Mouse (Mus musculus): ENCODE measurements at regions not wholly inside any gene's neighbourhood (a gene's known extent, or its start where the extent isn't known, plus 50 kb on each side); places are given as distances from the start of the nearest gene placed in this dataset.
A peak's percentile ranks its signal among the peaks of the same experiment; 100 is the strongest.

DNA sequence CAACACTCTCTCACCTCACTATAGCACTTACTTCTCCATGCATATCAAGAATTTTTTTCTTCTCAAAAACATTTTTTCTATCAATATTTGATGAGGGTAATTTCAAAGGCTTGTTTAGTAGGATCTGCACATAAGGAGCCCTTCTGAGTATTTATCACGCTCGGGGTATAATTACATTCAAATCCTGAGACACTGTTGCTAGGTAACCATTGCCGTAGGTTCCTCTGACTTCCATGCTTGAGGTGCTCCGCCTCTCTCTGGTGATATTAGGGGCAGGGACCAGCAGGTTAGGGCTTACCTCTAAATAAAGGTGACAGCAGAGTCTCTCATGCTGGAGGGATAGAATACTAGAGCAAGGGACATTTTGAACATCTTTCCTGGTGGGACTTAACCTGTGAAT lies 54.4 kb upstream of the 9630041A04Rik start:
- no peak for DNase-seq

DNA sequence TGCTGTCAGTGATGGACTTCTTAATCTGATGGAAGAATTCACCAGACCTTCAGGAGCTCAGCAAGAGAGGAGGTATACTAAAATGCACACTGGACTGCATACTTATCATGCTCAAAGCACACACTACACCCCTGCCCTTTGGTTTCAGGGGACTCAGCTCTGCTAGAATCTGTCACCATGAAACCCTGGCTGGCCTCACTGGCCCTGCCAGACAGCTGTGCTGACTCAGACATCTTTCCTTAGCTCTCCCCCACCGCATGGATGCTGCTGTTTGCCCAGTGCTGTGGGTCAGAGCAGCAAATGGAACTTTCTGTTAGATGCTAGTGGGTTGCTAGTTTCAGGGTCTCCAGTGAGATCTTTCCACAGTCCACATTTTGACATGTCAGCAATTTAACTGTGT lies 64.9 kb upstream of the 9630041A04Rik start:
- DNase-seq = no peak

DNA sequence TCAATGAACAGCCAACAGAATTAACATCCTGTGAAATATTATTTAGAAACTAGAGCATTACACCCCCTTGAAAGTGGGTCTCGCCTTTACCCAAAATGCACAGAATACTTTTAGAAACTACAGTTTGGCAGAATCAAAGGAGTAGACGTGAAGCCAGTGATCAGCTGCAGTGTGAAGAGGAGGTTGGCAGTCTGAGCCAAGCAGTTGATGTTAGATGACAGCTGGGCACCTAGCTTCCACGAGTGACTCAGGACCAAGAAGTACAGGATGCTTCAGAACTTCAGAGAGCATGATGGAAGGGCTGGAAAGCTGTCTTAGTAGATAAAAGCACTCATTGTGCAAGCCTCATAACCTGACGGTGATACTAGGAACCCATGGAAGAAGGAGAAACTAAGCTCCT lies 65.6 kb upstream of the 9630041A04Rik start:
- no peak for DNase-seq

DNA sequence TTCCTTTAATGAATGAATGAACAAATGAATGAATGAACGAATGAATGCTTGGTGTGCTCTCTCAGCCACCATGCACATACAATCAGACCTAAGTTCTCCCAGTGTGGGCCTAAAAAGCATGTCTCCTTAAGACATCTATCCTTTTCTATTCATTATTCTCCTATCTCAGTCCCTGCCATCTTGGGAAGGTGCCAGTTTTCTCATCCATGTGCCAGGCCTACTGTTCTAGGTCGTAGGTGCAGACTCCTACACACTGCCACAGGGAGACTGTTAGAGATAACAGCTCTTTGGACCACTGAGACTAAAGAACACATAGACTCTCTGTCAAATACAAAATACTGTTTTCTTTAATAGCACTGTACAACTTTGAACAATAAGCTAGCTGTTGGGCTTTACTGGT lies 66.2 kb upstream of the 9630041A04Rik start:
- DNase-seq = no peak

DNA sequence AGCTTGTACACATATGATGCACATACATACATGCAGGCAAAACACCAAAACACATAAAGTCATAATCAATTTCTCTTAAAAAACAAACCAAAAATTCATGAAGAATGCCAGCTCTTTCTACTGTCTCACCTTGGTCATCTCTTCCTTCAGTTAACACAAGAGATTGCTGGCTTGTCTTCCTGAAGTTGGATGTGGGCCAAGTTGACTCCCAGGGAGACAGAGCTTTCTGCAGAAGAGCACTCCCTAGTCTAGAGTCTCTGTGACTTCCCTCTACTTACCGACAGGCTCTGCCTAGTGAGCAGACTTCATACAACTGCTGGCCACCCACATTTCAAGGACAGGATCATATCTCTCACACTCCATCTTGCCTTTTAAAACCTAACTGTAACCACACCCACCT lies 70.7 kb upstream of the 9630041A04Rik start:
- DNase-seq = no peak

DNA sequence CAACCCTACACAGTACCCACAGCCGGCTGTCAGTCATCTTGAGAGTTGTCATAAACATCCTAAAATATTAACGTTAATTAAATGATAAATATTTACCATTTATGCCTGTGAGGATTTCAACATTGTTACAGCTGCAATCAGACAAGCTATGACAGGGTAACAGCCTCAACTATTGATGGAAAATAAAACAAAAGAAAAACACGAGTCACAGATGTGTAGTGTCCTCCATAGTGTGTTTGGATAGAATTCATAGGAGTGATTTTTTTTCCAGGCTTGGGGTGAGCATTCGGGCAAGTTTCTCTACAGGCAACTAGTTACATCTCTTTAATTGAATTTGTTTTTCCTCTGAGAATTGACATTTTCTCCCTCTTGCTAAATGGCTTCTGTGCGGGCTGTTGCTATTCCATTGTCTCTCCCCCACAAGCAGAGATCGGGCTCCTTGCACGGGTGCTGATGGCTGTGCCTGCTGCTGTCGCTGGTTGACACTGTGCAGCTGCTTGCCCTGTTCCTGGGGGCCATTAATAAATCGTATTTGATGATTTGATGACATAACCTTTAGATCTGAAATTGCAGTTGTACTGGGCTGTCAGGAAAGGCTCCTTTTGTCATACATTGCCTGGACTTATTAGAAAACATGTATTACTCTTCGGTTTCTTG lies 120.6 kb upstream of the 9630041A04Rik start:
- no peak for DNase-seq

DNA sequence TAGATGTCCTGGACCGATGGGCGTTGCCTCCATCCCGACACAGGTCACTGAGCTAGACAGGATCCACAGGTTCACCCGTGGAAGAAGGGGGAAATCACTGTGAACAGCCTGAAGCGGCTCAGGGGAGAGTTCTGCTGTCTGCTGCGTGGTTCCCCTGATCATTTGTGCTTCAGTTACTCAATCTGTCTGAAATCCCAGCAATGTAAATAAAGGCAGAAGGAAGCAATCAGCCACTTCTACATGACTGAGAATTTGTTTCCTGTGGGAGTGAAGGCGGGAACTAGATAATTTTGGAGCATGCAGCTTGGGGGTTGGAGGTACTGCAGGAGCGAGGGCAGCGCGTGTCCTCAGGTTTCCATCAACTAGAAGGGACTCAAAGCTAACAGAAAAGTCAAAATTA lies 122.3 kb upstream of the 9630041A04Rik start:
- no peak for DNase-seq

DNA sequence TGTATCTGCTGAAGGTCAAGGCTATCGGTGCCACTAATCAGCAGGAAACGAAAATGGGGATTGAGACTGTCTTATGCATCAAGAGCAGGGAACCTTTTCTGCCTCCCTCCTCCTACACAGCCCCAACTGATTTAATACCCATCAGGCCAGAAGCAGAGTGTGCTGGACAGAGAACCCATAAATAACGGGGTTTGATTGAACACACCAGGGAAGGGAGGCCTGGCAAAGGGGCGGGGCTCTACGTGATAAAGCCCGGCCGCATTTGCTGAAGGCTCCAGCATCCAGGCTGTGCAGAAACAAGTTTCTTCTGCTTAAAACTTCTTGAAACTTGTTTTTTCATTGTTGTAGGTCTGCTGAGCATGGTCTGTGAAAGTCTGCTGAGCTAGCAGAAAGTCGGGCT lies 127.4 kb upstream of the 9630041A04Rik start:
- no peak for DNase-seq

DNA sequence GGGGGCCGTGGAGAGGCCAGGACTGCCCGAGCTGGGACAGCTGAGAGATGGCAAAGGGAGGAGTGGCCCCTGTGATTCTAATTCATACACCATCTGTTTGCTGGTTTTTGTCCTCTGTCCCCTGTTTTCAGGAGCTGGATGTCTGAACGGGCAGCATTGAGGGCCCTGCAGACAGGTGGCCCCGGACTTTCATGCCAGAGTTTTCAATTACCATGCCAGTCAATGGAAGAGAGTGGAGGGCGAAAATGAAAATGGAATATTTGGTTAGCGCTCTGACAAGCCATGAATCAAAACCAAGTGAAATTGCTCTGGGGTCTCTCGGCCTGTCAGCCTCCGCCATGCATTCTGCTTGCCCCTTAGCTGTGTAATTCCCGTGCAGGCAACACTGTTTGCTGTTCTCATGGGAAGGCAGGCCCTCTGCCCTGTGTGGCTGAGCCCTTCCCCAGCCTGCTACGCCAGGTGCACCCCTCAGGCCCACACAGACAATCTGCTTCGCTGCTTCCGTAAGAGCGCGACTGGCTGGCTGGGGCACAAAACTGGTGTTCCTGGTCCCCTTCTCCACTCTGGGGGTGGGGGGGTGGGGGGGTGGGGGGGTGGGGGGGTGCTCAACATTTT lies 127.9 kb upstream of the 9630041A04Rik start:
- DNase-seq = no peak

DNA sequence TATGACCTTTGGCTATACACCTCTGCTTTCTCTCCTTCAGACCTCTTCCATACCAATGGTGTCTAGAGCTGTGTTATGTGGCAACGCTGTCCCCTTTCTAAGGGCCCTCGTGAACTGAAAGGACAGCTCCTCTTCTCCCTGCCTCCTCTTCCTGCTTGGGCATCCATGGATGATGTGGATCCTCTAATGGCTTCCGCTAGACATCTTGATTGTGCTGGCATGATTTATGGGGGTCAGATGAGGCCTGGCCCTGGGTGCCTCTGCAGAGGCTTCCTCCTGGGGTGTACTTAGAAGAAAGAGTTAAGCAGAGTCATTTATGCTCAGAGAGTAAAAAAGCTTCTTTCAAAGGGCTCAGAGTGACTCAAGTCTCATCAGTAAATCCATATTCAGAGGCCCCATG lies 131.5 kb upstream of the 9630041A04Rik start:
- no peak for DNase-seq

DNA sequence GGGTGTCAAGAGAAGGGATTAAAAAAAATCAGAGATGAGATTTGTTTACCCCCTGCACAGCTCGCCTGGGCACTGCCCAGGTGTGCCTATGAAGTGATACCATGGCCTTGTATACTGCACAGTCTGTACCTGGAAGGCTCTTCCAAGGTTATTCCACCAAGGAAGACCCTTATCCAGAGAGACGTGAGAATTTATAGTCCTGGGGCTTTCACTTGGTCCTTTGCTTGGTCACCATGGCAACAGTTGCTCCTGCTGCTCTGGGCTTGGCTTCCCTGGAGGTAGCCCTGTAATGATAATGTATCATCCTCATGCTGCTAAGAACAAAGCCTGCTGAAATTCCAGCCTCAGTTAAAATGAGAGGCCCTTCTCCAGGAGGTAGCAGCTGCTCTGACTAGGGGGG lies 143.7 kb upstream of the 9630041A04Rik start:
- no peak for DNase-seq

DNA sequence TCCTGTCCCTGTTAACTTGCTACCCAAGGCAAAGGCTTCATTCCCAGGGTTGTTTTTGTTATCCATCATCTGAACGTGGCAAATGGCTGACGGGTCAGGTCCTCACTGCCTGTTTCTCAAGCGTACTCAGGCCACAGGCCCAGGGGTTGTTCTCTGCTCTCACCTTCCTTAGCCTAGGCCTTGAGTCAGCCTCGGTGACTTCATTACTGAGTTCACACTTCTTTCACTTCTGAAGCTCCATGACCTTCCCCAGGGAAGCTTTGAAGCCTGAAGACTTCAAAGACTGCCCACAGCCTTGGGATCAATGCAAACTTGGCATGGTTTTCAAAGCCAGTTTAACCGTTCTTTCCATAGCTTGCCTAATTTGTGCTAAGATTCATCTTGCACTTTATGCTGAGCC lies 145.3 kb upstream of the 9630041A04Rik start:
- peak; percentile 75 for DNase-seq

DNA sequence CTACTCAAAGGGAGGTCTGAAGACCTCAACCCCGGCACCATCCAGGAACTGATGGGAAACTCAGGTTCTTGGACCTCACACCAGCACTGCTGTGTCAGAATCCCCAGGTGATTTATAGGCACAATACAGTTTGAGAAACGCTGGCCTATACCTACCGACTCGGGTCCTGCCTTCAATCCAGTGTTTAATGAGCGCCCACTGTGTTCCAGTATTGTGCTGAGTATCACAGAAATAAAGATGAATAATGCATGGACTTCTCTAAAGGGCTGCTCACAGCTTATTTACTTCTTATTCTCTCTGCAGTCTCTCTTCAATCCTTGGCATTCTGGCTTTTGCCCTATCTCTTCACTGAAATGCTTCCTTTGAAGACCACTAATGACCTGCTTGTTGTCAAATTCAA lies 146.8 kb upstream of the 9630041A04Rik start:
- DNase-seq = no peak

DNA sequence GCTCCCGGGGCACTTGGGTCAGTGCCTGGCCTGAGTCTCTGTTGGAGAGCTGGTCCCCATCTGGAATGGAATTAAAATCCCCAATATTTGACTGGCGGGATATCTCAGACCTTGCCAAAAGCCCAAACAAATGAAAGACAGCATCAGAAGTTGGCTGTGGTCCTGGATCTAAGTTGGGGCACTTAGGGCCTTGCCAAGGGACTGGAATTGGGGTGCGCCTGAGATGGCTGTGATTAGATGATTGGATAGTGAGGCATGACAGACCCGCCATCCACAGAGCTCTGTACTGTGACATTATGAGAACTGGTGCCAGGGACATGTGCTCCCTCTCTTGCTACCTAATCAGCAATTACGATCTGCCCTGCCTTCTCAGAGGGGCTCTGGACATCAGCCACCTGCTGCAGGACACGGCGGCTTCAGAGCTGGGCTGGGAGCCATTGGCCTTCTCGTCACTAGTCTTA lies 151.0 kb upstream of the 9630041A04Rik start:
- DNase-seq = no peak

DNA sequence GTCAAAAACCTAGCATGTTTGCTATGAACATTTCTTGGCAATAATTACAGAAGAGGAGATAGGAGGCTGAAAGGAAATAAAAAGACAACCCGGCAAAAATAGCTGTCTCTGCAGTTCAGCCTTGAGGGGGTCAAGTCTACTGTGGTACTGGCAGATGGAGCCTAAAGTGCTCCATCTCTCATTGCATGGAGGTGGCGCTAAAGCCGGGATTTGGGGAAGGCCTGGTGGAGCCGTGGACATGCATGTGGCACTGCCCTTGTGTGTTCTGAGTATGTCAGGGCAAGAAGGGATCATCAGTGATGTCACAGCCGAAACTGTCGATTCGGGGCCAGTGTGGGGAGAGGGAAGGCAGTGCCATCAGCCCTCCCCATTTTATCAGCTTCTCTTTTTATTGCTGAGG lies 161.3 kb upstream of the 9630041A04Rik start:
- no peak for DNase-seq

DNA sequence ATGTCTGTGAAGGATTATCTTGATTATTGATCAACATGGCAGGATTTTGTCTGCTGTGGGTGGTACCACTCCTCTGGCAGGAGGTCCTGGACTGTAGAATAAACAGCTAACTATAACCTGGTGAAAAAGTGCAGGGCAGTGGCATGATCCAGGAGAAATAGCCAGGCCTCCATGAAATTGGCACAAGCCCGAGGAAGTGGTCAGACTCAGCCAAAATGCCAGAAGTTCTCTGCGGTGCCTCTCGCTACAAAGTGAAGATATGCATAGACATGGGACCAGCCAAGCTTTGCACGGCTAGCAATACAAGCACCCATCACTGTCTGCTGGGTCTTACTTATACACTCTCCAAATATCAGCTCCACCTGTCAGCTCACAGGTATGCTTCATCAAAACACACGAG lies 167.6 kb upstream of the 9630041A04Rik start:
- DNase-seq = no peak

DNA sequence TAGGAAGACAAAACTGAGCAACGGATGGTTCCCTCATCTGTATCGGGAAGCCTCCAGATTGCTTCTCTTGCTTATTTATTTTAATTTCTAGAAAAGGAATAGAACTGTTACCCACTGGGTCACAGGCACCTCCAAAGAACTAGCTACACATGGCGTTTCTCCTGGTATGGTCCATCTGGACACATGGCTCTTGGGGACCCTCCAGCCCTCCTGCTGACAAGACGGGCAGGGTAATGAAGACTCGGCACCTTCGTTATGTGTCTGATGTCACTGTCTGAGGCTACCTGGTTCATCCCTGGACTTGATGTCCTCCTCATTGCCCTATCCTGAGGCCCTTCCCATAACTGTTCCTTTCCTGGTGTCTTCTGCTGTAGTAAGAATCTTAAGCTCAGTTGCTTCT lies 170.3 kb upstream of the 9630041A04Rik start:
- no peak for DNase-seq

DNA sequence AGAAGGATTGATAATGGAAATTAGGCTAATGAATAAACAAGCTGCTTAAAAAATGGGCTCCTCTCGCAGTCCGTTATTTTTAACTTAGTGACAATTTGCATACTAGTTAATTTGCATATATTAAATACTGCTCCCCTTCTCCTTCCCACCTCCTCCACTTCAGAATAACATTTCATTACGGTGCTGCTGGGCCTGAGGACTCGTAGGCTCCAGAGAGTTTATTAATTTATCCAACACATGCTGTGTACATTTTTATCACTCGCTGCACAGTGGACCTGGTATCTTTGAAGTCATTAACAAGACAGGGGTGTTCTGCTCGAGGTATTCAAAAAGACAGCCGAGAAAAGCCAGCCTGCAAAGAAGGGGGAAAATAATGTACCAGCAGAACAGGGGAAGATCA lies 170.7 kb upstream of the 9630041A04Rik start:
- no peak for DNase-seq

DNA sequence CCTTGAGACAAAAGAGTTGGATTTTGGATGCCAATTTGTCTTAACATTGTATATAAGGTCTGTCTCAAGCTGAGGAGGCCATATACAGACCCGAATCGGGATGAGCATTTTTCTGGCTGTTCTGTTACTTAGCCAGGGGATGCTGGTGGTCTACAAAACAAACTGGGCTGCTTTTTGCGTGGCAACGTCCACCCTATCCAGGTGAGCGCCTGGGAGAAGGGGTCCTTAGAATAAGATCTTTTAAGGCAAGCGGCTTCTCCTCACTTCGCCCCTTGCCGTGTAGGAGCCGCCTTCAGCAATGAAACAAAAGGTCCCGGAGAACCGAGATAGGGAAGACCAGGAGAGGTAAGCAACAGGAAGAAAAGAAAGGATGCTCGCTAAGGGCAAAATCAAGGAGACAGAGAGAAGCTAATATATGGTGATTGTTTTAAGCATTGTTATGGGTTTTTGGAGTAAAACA lies 171.2 kb upstream of the 9630041A04Rik start:
- DNase-seq = no peak

DNA sequence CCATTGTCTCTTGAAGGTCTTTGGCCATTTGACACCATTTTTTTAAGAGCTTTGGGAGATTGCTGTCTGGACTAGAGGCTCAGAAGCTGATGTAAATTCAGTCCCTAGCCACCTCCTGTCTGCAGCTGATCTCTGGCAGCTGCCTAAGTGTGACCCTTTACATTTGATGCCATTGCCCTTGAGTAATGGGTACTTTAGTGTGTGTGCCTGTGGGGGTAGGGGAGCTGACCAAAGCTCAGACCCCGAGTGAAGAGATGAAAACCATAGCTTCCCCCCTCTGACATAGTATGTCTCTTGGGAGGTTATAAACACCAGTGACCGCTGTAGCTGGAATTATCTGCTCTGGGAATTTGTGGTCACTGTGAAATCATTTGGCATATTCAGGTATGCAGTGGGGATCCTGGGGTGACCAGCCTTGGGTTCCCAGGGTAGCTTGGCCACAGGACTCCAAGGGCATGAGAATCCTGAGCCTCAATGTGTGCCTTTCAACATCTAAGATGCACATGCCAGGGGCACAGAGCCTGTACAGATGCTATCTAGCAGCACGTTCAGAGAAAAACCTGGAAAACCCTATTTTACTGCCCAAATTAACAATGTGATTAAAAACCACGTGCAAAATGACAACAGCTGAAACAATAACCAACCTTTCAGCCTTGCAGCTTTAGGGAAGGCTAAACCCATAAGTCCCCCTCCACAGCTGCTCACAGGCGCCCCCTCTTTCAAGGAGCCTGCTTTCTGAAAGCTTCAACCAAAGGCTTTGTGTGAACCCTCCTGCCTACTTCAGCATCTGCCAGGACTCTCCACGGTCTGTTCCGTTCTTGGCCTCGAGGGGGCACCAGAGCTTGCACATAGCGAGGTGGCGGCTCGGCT lies 171.9 kb upstream of the 9630041A04Rik start:
- peak; percentile 60 for DNase-seq

DNA sequence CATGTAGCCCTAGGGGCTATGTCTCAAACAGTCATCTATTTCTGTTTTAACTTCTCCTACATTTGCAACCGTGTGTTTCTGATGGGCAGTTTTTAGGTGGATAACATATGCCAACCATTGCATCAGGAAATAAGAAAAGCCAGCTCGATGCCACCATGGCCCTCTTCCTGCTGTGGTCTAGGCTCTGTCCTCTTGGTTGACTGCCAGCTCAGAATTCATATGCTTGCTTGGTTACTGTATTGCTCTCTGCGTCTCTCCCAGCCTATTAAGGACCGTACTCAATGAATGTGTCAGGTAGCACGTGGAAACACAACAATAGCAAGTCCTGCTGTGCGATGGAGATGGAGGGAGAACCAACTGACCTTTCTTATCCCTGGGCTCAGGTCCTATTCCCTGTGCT lies 174.4 kb upstream of the 9630041A04Rik start:
- DNase-seq = no peak

DNA sequence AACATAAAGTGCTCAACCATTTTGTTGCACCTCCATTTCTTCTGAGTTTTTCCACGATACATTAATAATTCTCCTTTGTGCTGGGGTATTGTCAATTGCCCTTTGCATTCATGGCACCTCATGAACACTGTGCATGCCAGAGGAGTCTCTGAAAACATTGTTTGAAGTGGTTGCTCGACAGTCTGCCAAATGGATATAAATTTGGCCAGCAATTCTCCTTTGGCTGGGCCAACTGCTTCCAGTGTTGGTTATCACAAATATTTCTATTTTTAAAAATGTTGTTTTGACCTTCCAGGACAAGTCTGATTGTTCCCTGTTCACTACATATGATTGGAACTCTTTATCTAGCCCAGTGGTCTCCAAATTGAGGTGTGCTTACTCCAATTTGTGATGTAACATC lies 184.1 kb upstream of the 9630041A04Rik start:
- DNase-seq = no peak

DNA sequence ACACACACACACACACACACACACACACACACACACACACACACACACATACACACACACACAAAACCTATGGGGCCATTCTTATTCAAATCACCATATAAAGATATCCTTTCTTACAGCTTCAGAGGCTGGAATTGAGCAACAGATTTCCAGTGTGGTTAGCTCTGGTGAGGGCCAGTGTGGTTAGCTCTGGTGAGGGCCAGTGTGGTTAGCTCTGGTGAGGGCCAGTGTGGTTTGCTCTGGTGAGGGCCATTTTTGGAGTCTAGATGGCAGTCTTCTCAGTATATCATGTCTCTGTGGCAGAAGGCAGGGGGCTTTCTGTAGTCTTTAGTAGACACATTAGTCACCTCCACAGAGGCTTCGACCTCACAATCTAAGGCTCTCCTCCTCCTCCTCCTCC lies 191.5 kb upstream of the 9630041A04Rik start:
- DNase-seq = no peak

DNA sequence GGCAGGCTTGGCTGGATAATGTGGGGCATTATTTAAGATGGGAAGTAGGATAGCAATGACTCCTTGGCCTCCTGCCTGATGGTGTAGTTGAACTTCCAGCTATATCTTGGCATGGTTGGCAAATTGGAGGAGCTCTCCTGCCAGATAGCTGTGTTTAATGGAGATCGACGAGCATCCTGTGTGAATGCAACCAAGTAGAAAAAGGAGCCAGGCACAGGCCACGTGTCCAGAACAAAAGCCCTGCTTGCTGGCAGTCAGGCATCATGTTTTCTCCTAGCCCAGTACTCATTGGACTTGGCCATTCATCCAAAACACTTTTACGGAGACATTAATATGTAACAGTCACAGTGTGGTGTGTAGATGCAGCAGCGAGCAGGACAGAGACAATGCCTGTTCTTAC lies 211.8 kb upstream of the 9630041A04Rik start:
- no peak for DNase-seq

Measured in adrenal gland, adult 8-10 months (tissue).